Mouse (Mus musculus) megakaryocyte, embryonic 14.5 days (primary cell): Measurements from ENCODE around the gene Sv2c.

Experiments
- FLI1 ChIP-seq: IDR thresholded peaks from 2 replicates; pipeline ENCODE4 v1.6.1; 2012; ENCODE audit warnings: low read length, inconsistent platforms, mixed read lengths
- GATA1 ChIP-seq: IDR thresholded peaks from 3 replicates; pipeline ENCODE4 v1.6.1; 2012; ENCODE audit warnings: mixed read lengths, low read length, inconsistent platforms, borderline replicate concordance

- no peak for TF ChIP-seq GATA1
- TF ChIP-seq FLI1, result no peak
These were observed 36.8 kb upstream of the Sv2c start for GRCm38 (mm10) chr13:96168991-96169665.
